Mouse (Mus musculus): ENCODE measurements around the gene Prkg1.

The Prkg1 gene

GRCm38 (mm10) chr19:31026797-31027196, 738.0 kb downstream of the Prkg1 start:
- no peak for DNase-seq

GRCm38 (mm10) chr19:31011528-31012133, 753.2 kb downstream of the Prkg1 start:
- DNase-seq: no peak

DNA sequence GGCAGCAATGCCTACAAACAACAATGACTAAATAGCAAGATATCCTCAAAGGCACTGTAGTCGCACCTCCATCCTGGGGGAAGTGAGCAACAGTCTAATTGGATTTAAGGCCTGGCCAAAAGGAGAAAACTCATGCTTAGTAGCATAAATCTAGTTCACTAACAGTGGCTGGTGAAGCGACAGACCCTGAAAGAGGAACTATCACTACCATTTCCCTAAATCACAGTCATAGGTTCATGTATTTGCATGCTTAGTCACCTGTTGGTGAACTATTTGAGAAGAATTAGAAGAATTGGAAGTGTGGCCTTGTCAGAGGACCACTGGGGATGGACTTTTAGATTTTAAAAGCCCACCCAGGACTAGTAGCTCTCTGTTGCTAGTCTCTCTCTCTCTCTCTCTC, 766.3 kb downstream of the Prkg1 start:
- DNase-seq: no peak

DNA sequence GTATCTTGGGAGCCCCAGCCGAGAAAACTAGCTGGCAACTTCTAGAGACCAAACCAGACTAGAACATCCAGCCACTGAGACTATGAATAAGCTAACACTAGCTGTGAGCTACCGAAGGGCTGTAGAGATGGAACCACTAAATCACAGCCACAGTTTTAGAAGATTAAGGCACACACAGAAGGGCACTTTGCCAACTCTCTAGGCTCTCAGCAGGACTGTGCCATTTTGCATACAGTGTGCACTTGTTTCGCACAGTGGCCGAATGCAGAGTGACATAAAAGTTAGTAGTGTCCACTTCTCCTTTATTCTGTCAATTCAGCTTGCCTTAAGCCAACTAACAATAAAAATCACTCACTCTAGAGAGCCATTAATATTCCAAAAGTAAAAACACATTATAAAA, 774.4 kb downstream of the Prkg1 start:
- no peak for DNase-seq

- no peak for DNase-seq
Measured at GRCm38 (mm10) chr19:30982436-30982835, 782.4 kb downstream of the Prkg1 start.

- no peak for DNase-seq
Measured at GRCm38 (mm10) chr19:30978096-30978495, 786.7 kb downstream of the Prkg1 start.

- no peak for DNase-seq
Measured at GRCm38 (mm10) chr19:30950610-30951009, 814.2 kb downstream of the Prkg1 start.

DNA sequence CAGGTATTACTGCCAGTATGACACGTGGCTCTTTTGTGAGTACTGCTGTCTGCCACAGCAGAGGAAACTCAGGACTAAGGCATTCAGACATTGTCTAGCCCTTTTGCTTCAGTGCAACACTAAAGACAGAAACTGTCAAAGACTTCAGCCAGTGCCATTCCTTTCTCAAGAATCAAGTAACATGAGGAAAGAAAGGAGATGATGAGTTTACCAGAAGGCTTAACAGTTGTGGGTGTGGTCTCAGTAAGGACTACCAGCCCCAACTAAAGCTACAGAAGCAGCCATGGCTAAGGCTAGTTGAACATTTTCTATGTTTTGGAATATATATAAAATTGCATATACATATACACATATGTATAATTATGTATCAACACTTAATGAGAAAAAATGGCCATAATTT, 816.6 kb downstream of the Prkg1 start:
- no peak for DNase-seq

DNA sequence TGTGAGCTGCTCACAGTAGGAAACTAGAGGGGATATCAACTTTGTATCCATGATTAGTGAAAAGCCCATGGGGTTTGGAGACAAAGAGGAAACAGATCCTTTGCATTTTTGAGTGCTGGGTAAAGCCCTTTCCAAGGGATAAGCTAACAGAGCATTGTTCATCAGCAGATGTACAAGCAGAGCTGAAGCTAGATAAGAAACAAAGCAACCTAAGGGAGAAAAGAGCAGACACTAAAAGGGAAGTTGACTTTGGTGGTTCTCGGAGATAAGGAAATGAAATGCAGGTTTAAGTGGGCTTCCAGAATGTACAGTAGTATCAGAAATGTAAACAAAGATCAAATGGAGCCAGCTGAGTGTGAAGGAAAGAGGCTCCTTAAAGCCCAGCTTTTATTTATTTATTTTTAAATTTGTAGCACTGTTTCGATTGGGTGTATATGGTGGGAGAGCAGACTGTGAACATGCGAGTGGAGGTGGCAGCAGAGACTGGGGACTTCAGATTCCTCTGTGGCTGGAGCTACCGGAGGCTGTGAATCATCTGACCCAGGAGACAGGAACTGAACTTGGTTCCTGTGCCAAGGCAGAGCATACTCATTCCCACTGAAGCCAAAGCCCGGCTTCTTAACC, 822.4 kb downstream of the Prkg1 start:
- DNase-seq: no peak

- DNase-seq: no peak
Measured at GRCm38 (mm10) chr19:30938058-30938457, 826.8 kb downstream of the Prkg1 start.

GRCm38 (mm10) chr19:30931469-30932192, 833.2 kb downstream of the Prkg1 start:
- DNase-seq: no peak

DNA sequence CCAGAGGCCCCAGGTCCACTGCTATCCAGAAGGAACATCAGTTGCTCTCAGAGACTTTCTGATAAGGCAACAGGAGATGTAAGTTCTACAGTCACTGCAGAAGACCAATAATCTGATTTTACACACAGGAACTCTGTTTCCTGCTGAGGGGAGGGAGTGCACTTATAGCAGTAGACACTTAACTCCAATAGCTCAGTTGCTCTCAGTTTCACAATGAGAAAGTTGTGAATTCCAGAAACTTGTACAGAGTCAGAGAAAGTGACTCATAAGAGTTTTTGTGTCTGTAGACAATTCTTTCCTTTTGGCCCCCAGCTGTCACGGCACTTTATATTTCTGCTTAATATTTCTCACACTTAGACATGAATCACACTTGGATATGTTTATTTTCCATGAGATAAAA, 840.8 kb downstream of the Prkg1 start:
- DNase-seq: no peak

DNA sequence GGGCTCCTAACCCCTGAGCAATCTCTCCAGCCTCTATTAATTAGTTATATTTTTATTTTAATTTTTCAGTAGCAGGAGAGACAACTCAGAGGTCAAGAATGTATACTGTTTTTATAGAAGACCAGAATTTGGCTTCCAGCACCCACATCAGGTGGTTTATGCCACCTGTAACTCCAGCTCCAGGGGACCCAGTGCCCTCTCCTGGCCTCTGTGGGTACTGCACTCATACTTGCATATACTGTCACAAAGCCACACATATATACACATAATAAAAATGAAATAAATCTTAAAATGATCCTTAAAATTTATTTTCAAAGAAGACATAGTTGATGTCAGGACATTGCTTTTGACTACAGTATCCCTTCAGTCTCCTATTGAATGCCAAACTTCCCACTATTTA, 862.5 kb downstream of the Prkg1 start:
- DNase-seq: no peak

- no peak for DNase-seq
Measured at GRCm38 (mm10) chr19:30901025-30901424, 863.8 kb downstream of the Prkg1 start.

- no peak for DNase-seq
Measured at GRCm38 (mm10) chr19:30890377-30890776, 874.5 kb downstream of the Prkg1 start.

DNA sequence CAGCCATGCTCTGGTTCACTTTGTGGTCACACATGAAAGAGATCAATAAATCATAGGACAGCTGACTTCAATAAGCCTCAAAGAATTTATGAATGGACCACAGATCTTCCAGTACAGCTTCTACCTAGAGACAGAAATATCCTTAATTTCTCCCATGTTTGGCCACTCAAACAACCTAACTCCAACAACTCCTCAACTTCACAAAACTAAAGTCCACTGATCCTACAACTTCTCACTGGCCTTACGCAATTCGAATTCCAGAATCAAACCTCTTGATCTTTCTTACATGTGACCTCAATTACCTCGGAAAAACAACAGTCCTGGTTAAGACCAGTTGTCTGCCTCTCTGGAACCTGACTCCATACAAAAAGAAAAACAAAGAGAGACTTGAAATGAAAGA, 875.0 kb downstream of the Prkg1 start:
- DNase-seq: no peak

- no peak for DNase-seq
Measured at GRCm38 (mm10) chr19:30861441-30861840, 903.4 kb downstream of the Prkg1 start.

DNA sequence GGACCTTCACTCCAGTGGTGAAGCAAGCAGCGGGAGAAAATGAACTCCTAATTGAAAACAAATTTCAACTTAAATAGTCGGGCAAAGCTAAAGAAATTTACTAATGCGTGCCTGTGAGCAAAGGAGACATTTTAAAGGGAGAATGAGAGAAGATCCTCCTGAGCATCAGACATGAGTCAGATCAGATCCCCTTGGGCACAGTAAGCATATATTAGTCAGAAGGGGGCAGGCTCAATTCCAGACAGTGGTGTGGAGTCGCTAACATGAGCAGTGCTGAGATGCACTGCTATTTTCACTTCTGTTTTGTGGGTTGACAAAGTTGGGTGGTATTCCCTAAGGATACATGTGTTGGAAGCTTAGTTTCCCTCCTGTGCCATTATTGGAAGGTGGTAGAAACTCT, 913.8 kb downstream of the Prkg1 start:
- DNase-seq: no peak

DNA sequence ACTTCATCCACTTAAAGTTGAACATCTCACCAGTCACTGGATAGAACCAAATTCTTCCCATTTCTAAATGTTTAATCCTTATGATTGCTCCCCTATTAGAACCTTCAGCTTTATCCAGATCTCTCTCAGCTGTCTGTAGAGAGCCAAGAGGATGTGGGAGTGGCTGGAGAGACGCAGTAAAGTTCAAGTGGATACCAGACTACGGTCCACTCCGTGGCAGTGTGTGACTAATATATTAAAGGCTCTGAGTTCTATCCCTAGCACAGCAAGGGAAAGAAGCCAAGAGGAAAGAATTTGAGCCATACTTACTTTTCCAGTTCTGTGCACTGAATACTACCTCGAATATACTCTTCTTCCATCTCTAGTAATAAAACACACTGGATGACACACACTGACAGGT, 919.9 kb downstream of the Prkg1 start:
- no peak for DNase-seq

DNA sequence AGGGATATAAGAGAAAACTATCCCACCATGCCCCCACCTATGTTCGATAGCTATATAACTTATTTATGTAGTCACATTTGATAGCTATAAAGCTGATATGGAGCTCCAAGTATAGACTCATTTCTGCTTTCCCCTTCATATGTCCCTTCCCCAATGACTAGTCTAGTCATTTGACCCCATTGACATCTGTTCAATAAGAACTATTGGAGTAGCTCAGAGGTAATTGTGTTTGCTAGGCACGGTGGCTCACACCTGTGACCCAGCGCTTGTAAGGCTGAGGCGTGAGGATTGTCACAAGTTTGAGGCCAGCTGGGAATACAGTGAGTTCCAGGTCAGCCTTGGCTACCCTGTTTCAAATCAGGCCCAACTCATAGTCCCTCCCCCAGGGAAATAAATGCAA, 921.2 kb downstream of the Prkg1 start:
- DNase-seq: no peak

- no peak for DNase-seq
Measured at GRCm38 (mm10) chr19:30843052-30843564, 921.7 kb downstream of the Prkg1 start.

- DNase-seq: no peak
Measured at GRCm38 (mm10) chr19:30842640-30843039, 922.2 kb downstream of the Prkg1 start.

GRCm38 (mm10) chr19:30833045-30833651, 931.7 kb downstream of the Prkg1 start:
- DNase-seq: no peak

All from cerebellum, adult 9-11 months (tissue).